Mouse (Mus musculus) bone marrow macrophage, adult 2 months (primary cell): ENCODE measurements around the gene Nav1.

ENCODE experiments used
- CTCF ChIP-seq: IDR thresholded peaks from 2 replicates; pipeline ENCODE4 v1.5.1; 2012; ENCODE audit warnings: low read depth, mild to moderate bottlenecking, low read length, moderate library complexity
- POLR2A ChIP-seq: IDR thresholded peaks from 2 replicates; pipeline ENCODE4 v1.6.1; 2012; ENCODE audit warnings: mild to moderate bottlenecking, low read depth, low read length, borderline replicate concordance

GRCm38 (mm10) chr1:135606355-135607015 lies 610 bp downstream of the Nav1 start:
- TF ChIP-seq CTCF: no peak
- TF ChIP-seq POLR2A: no peak
